Mouse (Mus musculus): ENCODE measurements around the gene Sh2d7. TPM values are rescaled to one million over a fixed set of nuclear protein-coding genes. Genes with fewer than 3 reads are reported as not detected.

Sh2d7 gene
- total and polyA plus RNA-seq, 2 experiments from 2014 or later, result not detected

DNA sequence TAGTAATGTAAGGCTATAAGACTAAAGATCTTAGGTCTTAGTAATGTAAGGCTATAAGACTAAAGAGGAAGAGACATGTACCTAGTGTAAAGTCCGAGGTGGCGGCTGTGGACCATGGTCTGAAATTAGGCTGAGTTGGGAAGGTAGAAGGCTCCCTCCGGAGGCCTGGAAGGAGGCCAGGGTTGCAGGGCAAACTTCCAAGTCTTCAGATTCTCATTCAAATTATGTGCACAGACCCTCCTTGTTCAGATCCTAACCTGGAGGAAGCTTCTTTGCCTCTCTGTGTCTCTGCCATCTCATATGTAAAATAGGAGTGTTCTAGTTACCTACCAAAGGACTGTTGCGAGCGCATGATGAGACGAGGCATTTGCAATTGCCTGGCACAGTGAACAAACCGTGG is 2.5 kb upstream of the Sh2d7 start:
- ATAC-seq (ENCODE audit: insufficient read depth, low read depth) (no peak), DNase-seq (ENCODE audit: low spot score) (no peak)
- Histone ChIP-seq H3K36me3 (replicated peaks; ENCODE audit: control insufficient read depth, insufficient read depth, low read length) (no peaks in the 10 kb centered on the region), H3K4me3 (ENCODE audit: low read depth, low read length) (no peak overlapping the region), H3K9ac (replicated peaks; ENCODE audit: low read depth, low read length) (no peak overlapping the region), H3K27ac (ENCODE audit: low read depth) (no peak overlapping the region), H3K4me2 (ENCODE audit: low read depth, low read length) (no peak overlapping the region), H3K4me1 (ENCODE audit: control insufficient read depth, insufficient read depth) (no peaks in the 10 kb centered on the region), H3K27me3 (ENCODE audit: control insufficient read depth, insufficient read depth, low read length) (no peaks in the 10 kb centered on the region), H3K9me3 (replicated peaks; ENCODE audit: control insufficient read depth, low read length) (no peaks in the 10 kb centered on the region)
- TF ChIP-seq EP300 (IDR thresholded peaks at IDR 0.05; ENCODE audit: low read depth), result no peak
- no peak for TF ChIP-seq CTCF (IDR thresholded peaks at IDR 0.05; ENCODE audit: low read depth)
- 60% methylated on average over 7 of the region's 7 CpGs for WGBS

DNA sequence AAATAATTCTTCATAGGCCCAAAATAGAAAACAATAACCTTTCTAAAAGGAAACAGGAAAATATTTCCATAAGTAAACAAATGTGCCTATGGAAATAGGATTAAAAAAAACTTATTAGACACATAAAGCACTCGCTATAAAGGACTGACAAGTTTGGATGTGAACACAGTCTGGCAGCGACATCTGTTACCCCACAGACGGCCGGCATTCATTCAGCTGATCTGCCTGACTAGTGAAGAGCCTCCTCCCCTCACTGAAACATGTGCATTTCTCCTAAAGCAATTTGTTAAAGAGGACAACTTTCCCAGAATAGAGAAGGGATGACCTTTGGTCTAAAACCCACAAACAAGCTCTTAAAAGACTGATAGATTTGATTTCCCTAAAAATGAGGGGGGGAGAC is 1.8 kb upstream of the Sh2d7 start:
- ATAC-seq (ENCODE audit: insufficient read depth, low read depth) (no peak), DNase-seq (ENCODE audit: low spot score) (no peak)
- no peaks in the 10 kb centered on the region for H3K4me1 ChIP-seq (ENCODE audit: control insufficient read depth, insufficient read depth)
- H3K36me3 ChIP-seq (replicated peaks; ENCODE audit: control insufficient read depth, insufficient read depth, low read length), result no peaks in the 10 kb centered on the region
- no peak overlapping the region for H3K27ac ChIP-seq (ENCODE audit: low read depth)
- H3K9me3 ChIP-seq (replicated peaks; ENCODE audit: control insufficient read depth, low read length), result no peaks in the 10 kb centered on the region
- TF ChIP-seq CTCF (IDR thresholded peaks at IDR 0.05; ENCODE audit: low read depth) (no peak), EP300 (IDR thresholded peaks at IDR 0.05; ENCODE audit: low read depth) (no peak)
- no peak overlapping the region for H3K9ac ChIP-seq (replicated peaks; ENCODE audit: low read depth, low read length)
- H3K4me3 ChIP-seq (ENCODE audit: low read depth, low read length), result no peak overlapping the region
- H3K27me3 ChIP-seq (ENCODE audit: control insufficient read depth, insufficient read depth, low read length), result no peaks in the 10 kb centered on the region
- H3K4me2 ChIP-seq (ENCODE audit: low read depth, low read length), result no peak overlapping the region
- WGBS, result 46% methylated on average over 4 of the region's 4 CpGs

- Histone ChIP-seq H3K4me3 (ENCODE audit: low read depth, low read length) (no peak overlapping the region), H3K9me3 (replicated peaks; ENCODE audit: control insufficient read depth, low read length) (no peaks in the 10 kb centered on the region), H3K36me3 (replicated peaks; ENCODE audit: control insufficient read depth, insufficient read depth, low read length) (no peaks in the 10 kb centered on the region), H3K27ac (ENCODE audit: low read depth) (no peak overlapping the region), H3K27me3 (ENCODE audit: control insufficient read depth, insufficient read depth, low read length) (no peaks in the 10 kb centered on the region), H3K9ac (replicated peaks; ENCODE audit: low read depth, low read length) (no peak overlapping the region), H3K4me1 (ENCODE audit: control insufficient read depth, insufficient read depth) (no peaks in the 10 kb centered on the region), H3K4me2 (ENCODE audit: low read depth, low read length) (no peak overlapping the region)
- 76% methylated on average over 3 of the region's 3 CpGs for WGBS
- no peak for DNase-seq (ENCODE audit: low spot score)
- no peak for ATAC-seq (ENCODE audit: insufficient read depth, low read depth)
- TF ChIP-seq CTCF (IDR thresholded peaks at IDR 0.05; ENCODE audit: low read depth) (no peak), EP300 (IDR thresholded peaks at IDR 0.05; ENCODE audit: low read depth) (no peak)
These were observed 1.3 kb upstream of the Sh2d7 start for GRCm38 (mm10) chr9:54537480-54537879.

- H3K9me3 ChIP-seq (replicated peaks; ENCODE audit: control insufficient read depth, low read length), result no peaks in the 10 kb centered on the region
- ATAC-seq (ENCODE audit: insufficient read depth, low read depth), result no peak
- 95% methylated on average over 3 of the region's 3 CpGs for WGBS
These were observed 540 bp upstream of the Sh2d7 start for GRCm38 (mm10) chr9:54538244-54538643.

DNA sequence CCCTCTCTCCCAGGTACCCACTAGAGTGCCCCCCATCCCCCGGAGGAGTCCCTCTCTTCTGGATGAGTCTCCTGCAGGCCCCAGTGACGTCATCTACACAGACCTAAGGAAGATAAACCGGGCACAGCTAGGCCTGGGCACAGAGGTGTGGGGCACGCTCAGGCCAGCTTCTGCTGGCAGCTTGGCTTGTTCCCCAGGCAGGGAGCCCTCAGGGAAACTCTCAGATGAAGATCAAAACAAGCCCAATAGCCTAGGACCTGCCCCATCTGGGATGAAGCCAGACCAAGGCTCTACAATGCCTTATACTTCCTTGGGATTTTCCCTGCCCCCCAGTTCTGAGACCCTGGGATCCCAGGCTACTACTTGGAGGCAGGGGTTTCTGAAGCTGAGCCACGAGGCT is 2.0 kb downstream of the Sh2d7 start:
- Histone ChIP-seq H3K4me1 (ENCODE audit: control insufficient read depth, insufficient read depth) (no peaks in the 10 kb centered on the region), H3K9ac (replicated peaks; ENCODE audit: low read depth, low read length) (no peak overlapping the region), H3K4me3 (ENCODE audit: low read depth, low read length) (no peak overlapping the region), H3K27me3 (ENCODE audit: control insufficient read depth, insufficient read depth, low read length) (no peaks in the 10 kb centered on the region), H3K27ac (ENCODE audit: low read depth) (no peak overlapping the region), H3K36me3 (replicated peaks; ENCODE audit: control insufficient read depth, insufficient read depth, low read length) (no peaks in the 10 kb centered on the region), H3K9me3 (replicated peaks; ENCODE audit: control insufficient read depth, low read length) (no peaks in the 10 kb centered on the region), H3K4me2 (ENCODE audit: low read depth, low read length) (no peak overlapping the region)
- WGBS, result 53% methylated on average over 5 of the region's 5 CpGs
- TF ChIP-seq CTCF (IDR thresholded peaks at IDR 0.05; ENCODE audit: low read depth), result no peak
- TF ChIP-seq EP300 (IDR thresholded peaks at IDR 0.05; ENCODE audit: low read depth), result no peak
- DNase-seq (ENCODE audit: low spot score) (no peak), ATAC-seq (ENCODE audit: insufficient read depth, low read depth) (no peak)

More at GRCm38 (mm10) chr9:54538244-54538643, 540 bp upstream of the Sh2d7 start:
- TF ChIP-seq CTCF (IDR thresholded peaks at IDR 0.05; ENCODE audit: low read depth), result no peak
- no peak overlapping the region for H3K4me2 ChIP-seq (ENCODE audit: low read depth, low read length)
- DNase-seq (ENCODE audit: low spot score), result no peak
- H3K36me3 ChIP-seq (replicated peaks; ENCODE audit: control insufficient read depth, insufficient read depth, low read length), result no peaks in the 10 kb centered on the region
- no peak overlapping the region for H3K4me3 ChIP-seq (ENCODE audit: low read depth, low read length)
- H3K4me1 ChIP-seq (ENCODE audit: control insufficient read depth, insufficient read depth), result no peaks in the 10 kb centered on the region
- no peak overlapping the region for H3K27ac ChIP-seq (ENCODE audit: low read depth)
- H3K9ac ChIP-seq (replicated peaks; ENCODE audit: low read depth, low read length), result no peak overlapping the region
- no peaks in the 10 kb centered on the region for H3K27me3 ChIP-seq (ENCODE audit: control insufficient read depth, insufficient read depth, low read length)

GRCm38 (mm10) chr9:54544212-54544953 is 5.6 kb downstream of the Sh2d7 start:
- Histone ChIP-seq H3K9me3 (replicated peaks; ENCODE audit: control insufficient read depth, low read length) (no peaks in the 10 kb centered on the region), H3K36me3 (replicated peaks; ENCODE audit: control insufficient read depth, insufficient read depth, low read length) (no peaks in the 10 kb centered on the region), H3K27ac (ENCODE audit: low read depth) (no peak overlapping the region), H3K9ac (replicated peaks; ENCODE audit: low read depth, low read length) (no peak overlapping the region), H3K4me1 (ENCODE audit: control insufficient read depth, insufficient read depth) (no peaks in the 10 kb centered on the region), H3K27me3 (ENCODE audit: control insufficient read depth, insufficient read depth, low read length) (no peaks in the 10 kb centered on the region), H3K4me2 (ENCODE audit: low read depth, low read length) (no peak overlapping the region), H3K4me3 (ENCODE audit: low read depth, low read length) (no peak overlapping the region)
- ATAC-seq (ENCODE audit: insufficient read depth, low read depth), result no peak
- no peak for DNase-seq (ENCODE audit: low spot score)
- WGBS, result 66% methylated on average over 9 of the region's 9 CpGs
- no peak for TF ChIP-seq EP300 (IDR thresholded peaks at IDR 0.05; ENCODE audit: low read depth)
- TF ChIP-seq CTCF (IDR thresholded peaks at IDR 0.05; ENCODE audit: low read depth), result no peak

Data from heart, postnatal 0 days (tissue).